Mouse (Mus musculus) gastrocnemius, adult 2 months (tissue): ENCODE results near the gene Mmp25. TPM values are rescaled to one million over a fixed set of nuclear protein-coding genes. Genes with fewer than 3 reads are reported as not detected.

Experiments
- DNase-seq: peaks from one replicate; pipeline ENCODE4 v3.0.0; 2022
- H3K27ac ChIP-seq: fragments of 200-600 bp; 2 replicates; pipeline ENCODE4 v1.8.1; 2022; ENCODE audit warnings: mild to moderate bottlenecking
- H3K4me3 ChIP-seq: fragments of 200-600 bp; 2 replicates; pipeline ENCODE4 v1.8.1; 2022; ENCODE audit warnings: mild to moderate bottlenecking, moderate library complexity
- CTCF ChIP-seq: fragments of 200-600 bp; IDR thresholded peaks from 2 replicates; pipeline ENCODE4 v1.8.1; 2022; ENCODE audit warnings: antibody characterized with exemption, mild to moderate bottlenecking, moderate library complexity
- intact Hi-C: fragments of 180-260 bp; cut with DNase I; formaldehyde crosslinking; loops from one replicate; pipeline ENCODE4 v1.15.1; 2025
- long read RNA-seq, 2 experiments: library from polyadenylated mRNA; stranded (forward); transcript quantifications; one replicate each; pipeline ENCODE4 v2.0.0; 2021
- total RNA-seq, 2 experiments: library from RNA; stranded (reverse); gene quantifications; 2 replicates each; pipeline ENCODE4 v1.2.3; 2021

The Mmp25 gene
- total RNA-seq: under 1 TPM in 1 of 2 experiments, not detected in 1; 0.06 TPM
- long read RNA-seq, experiment 1: 0 reads
- long read RNA-seq, experiment 2: 0 reads

- no peak for DNase-seq
- TF ChIP-seq CTCF: no peak
- Histone ChIP-seq H3K4me3 (peak within 1 kb of the TSS; percentile 65), H3K27ac (no peak within 1 kb of the TSS)
- intact Hi-C loops: no loop called here
Observed at GRCm38 (mm10) chr17:23644613-23645495, at the start of gene Mmp25. TSS of gene Mmp25 (minus strand) at chr17:23645277.

- TF ChIP-seq CTCF: no peak
- no peak overlapping the region for H3K4me3 ChIP-seq
- intact Hi-C loops: no loop called here
- H3K27ac ChIP-seq: no peak overlapping the region
- DNase-seq: no peak
Observed at GRCm38 (mm10) chr17:23694491-23694890, 49.4 kb upstream of the Mmp25 start.

GRCm38 (mm10) chr17:23683856-23684672 is 39.0 kb upstream of the Mmp25 start, which contains the start of gene Cldn9:
TSS of gene Cldn9 (minus strand) at chr17:23684026.
- Histone ChIP-seq H3K4me3 (no peak within 1 kb of the TSS; the same call in 1 of the 2 replicates), H3K27ac (no peak within 1 kb of the TSS)
- TF ChIP-seq CTCF: no peak
- no peak for DNase-seq
- intact Hi-C loops: no loop called here

- no peak overlapping the region; the same call in 1 of the 2 replicates for H3K4me3 ChIP-seq
- DNase-seq: no peak
- intact Hi-C loops: no loop called here
Observed at GRCm38 (mm10) chr17:23683226-23683625, 38.1 kb upstream of the Mmp25 start.

GRCm38 (mm10) chr17:23682530-23682929 is 37.5 kb upstream of the Mmp25 start:
- H3K4me3 ChIP-seq: no peak overlapping the region
- TF ChIP-seq CTCF: no peak
- intact Hi-C loops: no loop called here
- no peak overlapping the region for H3K27ac ChIP-seq
- DNase-seq: no peak

More at GRCm38 (mm10) chr17:23683226-23683625, 38.1 kb upstream of the Mmp25 start:
- no peak for TF ChIP-seq CTCF
- no peak overlapping the region for H3K27ac ChIP-seq

GRCm38 (mm10) chr17:23682092-23682491 is 37.0 kb upstream of the Mmp25 start:
- no peak for TF ChIP-seq CTCF
- intact Hi-C loops: no loop called here
- Histone ChIP-seq H3K27ac (no peak overlapping the region), H3K4me3 (no peak overlapping the region)
- peak; percentile 2 for DNase-seq

GRCm38 (mm10) chr17:23681086-23681485 is 36.0 kb upstream of the Mmp25 start:
- no peak overlapping the region for H3K27ac ChIP-seq
- intact Hi-C loops: no loop called here
- TF ChIP-seq CTCF: no peak

GRCm38 (mm10) chr17:23680336-23680735 is 35.3 kb upstream of the Mmp25 start:
- DNase-seq: no peak
- intact Hi-C loops: no loop called here
- H3K4me3 ChIP-seq: no peak overlapping the region

More at GRCm38 (mm10) chr17:23681086-23681485, 36.0 kb upstream of the Mmp25 start:
- peak; percentile 18 for DNase-seq
- no peak overlapping the region for H3K4me3 ChIP-seq

GRCm38 (mm10) chr17:23679127-23679835 is 34.2 kb upstream of the Mmp25 start, which contains the start of gene Cldn6:
TSS of gene Cldn6 (plus strand) at chr17:23679249.
- H3K4me3 ChIP-seq: no peak within 1 kb of the TSS
- no peak within 1 kb of the TSS for H3K27ac ChIP-seq
- DNase-seq: no peak
- TF ChIP-seq CTCF: no peak
- intact Hi-C loops: no loop called here

More at GRCm38 (mm10) chr17:23680336-23680735, 35.3 kb upstream of the Mmp25 start:
- no peak overlapping the region for H3K27ac ChIP-seq
- no peak for TF ChIP-seq CTCF

GRCm38 (mm10) chr17:23677236-23677679 is 32.2 kb upstream of the Mmp25 start, which contains the start of gene Tnfrsf12a:
TSS of gene Tnfrsf12a (minus strand) at chr17:23677468.
- Histone ChIP-seq H3K27ac (peak within 1 kb of the TSS; percentile 93), H3K4me3 (peak within 1 kb of the TSS; percentile 78)
- DNase-seq: peak; percentile 89
- intact Hi-C loops: loop anchor here (2.0 kb wide), 1 partner anchor 26 kb away; no protein-coding TSS in a partner anchor
- no peak for TF ChIP-seq CTCF

GRCm38 (mm10) chr17:23676473-23677031 is 31.5 kb upstream of the Mmp25 start:
- Histone ChIP-seq H3K4me3 (peak overlapping the region; percentile 78), H3K27ac (peak overlapping the region; percentile 93)
- intact Hi-C loops: loop anchor here (2.0 kb wide), 1 partner anchor 26 kb away; no protein-coding TSS in a partner anchor
- TF ChIP-seq CTCF: no peak
- DNase-seq: peak; percentile 76
